Mouse (Mus musculus): ENCODE data around the gene 4833427G06Rik.

DNA sequence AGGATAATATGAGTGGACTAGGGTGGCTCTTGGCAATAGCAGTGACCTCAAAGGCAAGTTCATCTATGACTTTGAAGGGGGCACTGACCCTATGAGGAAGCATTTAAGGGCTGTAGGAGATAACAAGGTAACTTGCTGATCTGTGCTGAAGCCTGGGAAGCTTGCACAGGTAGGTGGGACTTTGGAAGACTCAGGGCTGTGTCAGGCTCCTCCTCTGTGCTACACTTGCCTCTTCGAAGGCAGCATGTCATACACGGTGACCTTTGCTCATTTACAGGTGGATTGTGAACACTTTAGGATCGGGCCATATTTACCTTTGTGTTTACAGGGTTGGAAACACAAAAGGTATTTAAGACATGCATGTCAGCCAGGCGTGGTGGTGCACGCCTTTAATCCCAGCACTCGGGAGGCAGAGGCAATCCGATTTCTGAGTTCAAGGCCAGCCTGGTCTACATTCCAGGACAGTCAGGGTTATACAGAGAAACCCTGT lies 60.3 kb downstream of the 4833427G06Rik start:
- TF ChIP-seq CTCF (IDR thresholded peaks at IDR 0.05; ENCODE audit: low read depth, low read length) = no peak
- TF ChIP-seq POLR2A (IDR thresholded peaks at IDR 0.05; ENCODE audit: borderline replicate concordance, low read depth, low read length) = no peak

Measured in bone marrow macrophage, adult 2 months (primary cell).